Mouse (Mus musculus) forebrain, embryonic 14.5 days (tissue): Measurements from ENCODE around the gene Cit. TPM values are rescaled to one million over a fixed set of nuclear protein-coding genes. Genes with fewer than 3 reads are reported as not detected.

Source experiments
- ATAC-seq: fragments of 200-750 bp; cut with Nextera tagmentation; 2 replicates; pipeline ENCODE4 v1.8.0; 2017; ENCODE audit warnings: mild to moderate bottlenecking, moderate library complexity
- DNase-seq: peaks from one replicate; pipeline ENCODE4 v3.0.0-alpha.2; 2015; ENCODE audit warnings: low spot score
- H3K27ac ChIP-seq: fragments of 300-500 bp; sonication (generic); 2 replicates; pipeline ENCODE4 v1.5.1; 2014; ENCODE audit warnings: low read depth, mild to moderate bottlenecking, control low read depth, low read length, moderate library complexity
- H3K27me3 ChIP-seq: fragments of 300-500 bp; sonication (generic); replicated peaks from 2 replicates; pipeline ENCODE4 v1.6.1; 2014; ENCODE audit warnings: low read length, control low read depth, mixed read lengths; ENCODE audit not compliant: control insufficient read depth, insufficient read depth
- H3K36me3 ChIP-seq: fragments of 300-500 bp; sonication (generic); 2 replicates; pipeline ENCODE4 v1.6.1; 2014; ENCODE audit warnings: low read length, control low read depth; ENCODE audit not compliant: control insufficient read depth, insufficient read depth
- H3K4me1 ChIP-seq: fragments of 300-500 bp; sonication (generic); 2 replicates; pipeline ENCODE4 v1.6.1; 2014; ENCODE audit warnings: antibody characterized with exemption, low read length, control low read depth; ENCODE audit not compliant: control insufficient read depth, insufficient read depth
- H3K4me2 ChIP-seq: fragments of 300-500 bp; sonication (generic); 2 replicates; pipeline ENCODE4 v1.6.1; 2014; ENCODE audit warnings: mild to moderate bottlenecking, control low read depth, low read length
- H3K4me3 ChIP-seq: fragments of 300-500 bp; sonication (generic); 2 replicates; pipeline ENCODE4 v1.5.1; 2014; ENCODE audit warnings: low read depth, low read length, control low read depth
- H3K9ac ChIP-seq: fragments of 300-500 bp; sonication (generic); 2 replicates; pipeline ENCODE4 v1.6.1; 2014; ENCODE audit warnings: mild to moderate bottlenecking, low read length, control low read depth, moderate library complexity
- H3K9me3 ChIP-seq: fragments of 300-500 bp; sonication (generic); replicated peaks from 2 replicates; pipeline ENCODE4 v1.6.1; 2016; ENCODE audit warnings: low read length, control low read depth, mixed read lengths; ENCODE audit not compliant: control insufficient read depth
- WGBS: fragments of 180-500 bp; shearing (Covaris S2); extraction: QIAGEN DNeasy Blood & Tissue Kit; methylation state at CpG from one replicate; pipeline ENCODE4 v1.1.7; 2014; 5-methylcytosine and 5-hydroxymethylcytosine counted together
- polyA plus RNA-seq: library from polyadenylated mRNA; unstranded; fragments of >200 nt; fragmentation: Nextera tagmentation; extraction: Ambion mirVana; gene quantifications from 2 replicates; pipeline ENCODE4 v1.2.1, GENCODE M21; 2014

Cit gene
- polyA plus RNA-seq, 1 experiment from 2014 or later, result 9.1 TPM

- H3K9ac ChIP-seq, result no peak overlapping the region
- H3K4me2 ChIP-seq, result no peak overlapping the region
- H3K4me1 ChIP-seq, result no peaks in the 10 kb centered on the region
- DNase-seq (no peak), ATAC-seq (no peak)
- H3K9me3 ChIP-seq, result no peaks in the 10 kb centered on the region
- H3K4me3 ChIP-seq, result no peak overlapping the region
- H3K27ac ChIP-seq, result no peak overlapping the region
- no peaks in the 10 kb centered on the region for H3K27me3 ChIP-seq
- 96% methylated on average over 14 of the region's 14 CpGs for WGBS
- H3K36me3 ChIP-seq, result peaks cover 61% of the 10 kb centered on the region
Measured at GRCm38 (mm10) chr5:115954549-115954948, 109.5 kb downstream of the Cit start.

GRCm38 (mm10) chr5:115955131-115955530, 110.1 kb downstream of the Cit start:
- 82% methylated on average over 14 of the region's 14 CpGs for WGBS
- no peak for DNase-seq
- H3K36me3 ChIP-seq, result peaks cover 61% of the 10 kb centered on the region

GRCm38 (mm10) chr5:115956048-115956447, 111.0 kb downstream of the Cit start:
- 97% methylated on average over 14 of the region's 14 CpGs for WGBS
- Histone ChIP-seq H3K27me3 (no peaks in the 10 kb centered on the region), H3K4me1 (no peaks in the 10 kb centered on the region), H3K4me2 (no peak overlapping the region), H3K9me3 (no peaks in the 10 kb centered on the region), H3K4me3 (no peak overlapping the region), H3K9ac (no peak overlapping the region), H3K27ac (no peak overlapping the region), H3K36me3 (peaks cover 59% of the 10 kb centered on the region)
- ATAC-seq, result no peak
- DNase-seq, result no peak

More at GRCm38 (mm10) chr5:115955131-115955530, 110.1 kb downstream of the Cit start:
- ATAC-seq, result no peak
- no peak overlapping the region for H3K27ac ChIP-seq
- no peaks in the 10 kb centered on the region for H3K4me1 ChIP-seq
- H3K9me3 ChIP-seq, result no peaks in the 10 kb centered on the region
- no peak overlapping the region for H3K9ac ChIP-seq
- no peak overlapping the region for H3K4me2 ChIP-seq
- no peak overlapping the region for H3K4me3 ChIP-seq
- H3K27me3 ChIP-seq, result no peaks in the 10 kb centered on the region

- no peak overlapping the region for H3K27ac ChIP-seq
- no peak for ATAC-seq
- H3K36me3 ChIP-seq, result peaks cover 58% of the 10 kb centered on the region
- H3K4me3 ChIP-seq, result no peak overlapping the region
- 98% methylated on average over 6 of the region's 6 CpGs for WGBS
- no peak for DNase-seq
- H3K4me1 ChIP-seq, result no peaks in the 10 kb centered on the region
- no peaks in the 10 kb centered on the region for H3K27me3 ChIP-seq
- no peak overlapping the region for H3K4me2 ChIP-seq
- H3K9ac ChIP-seq, result no peak overlapping the region
- H3K9me3 ChIP-seq, result no peaks in the 10 kb centered on the region
Measured at GRCm38 (mm10) chr5:115957177-115957576, 112.1 kb downstream of the Cit start.

- no peak overlapping the region for H3K9ac ChIP-seq
- peaks cover 48% of the 10 kb centered on the region for H3K36me3 ChIP-seq
- WGBS, result 87% methylated on average over 1 of the region's 1 CpGs
- H3K27ac ChIP-seq, result no peak overlapping the region
- H3K27me3 ChIP-seq, result no peaks in the 10 kb centered on the region
- no peaks in the 10 kb centered on the region for H3K4me1 ChIP-seq
- ATAC-seq (no peak), DNase-seq (no peak)
- H3K4me2 ChIP-seq, result no peak overlapping the region
- no peaks in the 10 kb centered on the region for H3K9me3 ChIP-seq
- no peak overlapping the region for H3K4me3 ChIP-seq
Measured at GRCm38 (mm10) chr5:115958344-115958743, 113.3 kb downstream of the Cit start.

GRCm38 (mm10) chr5:115958814-115959213, 113.7 kb downstream of the Cit start:
- H3K27ac ChIP-seq, result no peak overlapping the region
- ATAC-seq, result no peak
- H3K36me3 ChIP-seq, result peaks cover 44% of the 10 kb centered on the region
- 93% methylated on average over 11 of the region's 11 CpGs for WGBS
- no peaks in the 10 kb centered on the region for H3K9me3 ChIP-seq
- no peak overlapping the region for H3K9ac ChIP-seq
- no peak for DNase-seq
- no peaks in the 10 kb centered on the region for H3K27me3 ChIP-seq
- no peak overlapping the region for H3K4me2 ChIP-seq
- no peak overlapping the region for H3K4me3 ChIP-seq
- no peaks in the 10 kb centered on the region for H3K4me1 ChIP-seq

GRCm38 (mm10) chr5:115961809-115962208, 116.7 kb downstream of the Cit start:
- Histone ChIP-seq H3K9ac (no peak overlapping the region), H3K36me3 (peaks cover 20% of the 10 kb centered on the region), H3K4me3 (no peak overlapping the region), H3K4me1 (no peaks in the 10 kb centered on the region), H3K27ac (no peak overlapping the region), H3K27me3 (no peaks in the 10 kb centered on the region), H3K9me3 (no peaks in the 10 kb centered on the region), H3K4me2 (no peak overlapping the region)
- 92% methylated on average over 9 of the region's 9 CpGs for WGBS
- ATAC-seq, result no peak
- DNase-seq, result no peak

- Histone ChIP-seq H3K4me1 (no peaks in the 10 kb centered on the region), H3K9ac (no peak overlapping the region), H3K36me3 (peaks cover 45% of the 10 kb centered on the region), H3K4me2 (no peak overlapping the region), H3K27me3 (no peaks in the 10 kb centered on the region), H3K27ac (no peak overlapping the region), H3K4me3 (no peak overlapping the region), H3K9me3 (no peaks in the 10 kb centered on the region)
- 91% methylated on average over 15 of the region's 15 CpGs for WGBS
- DNase-seq, result no peak
- ATAC-seq, result no peak
Measured at GRCm38 (mm10) chr5:115971236-115971635, 126.2 kb downstream of the Cit start.

- no peaks in the 10 kb centered on the region for H3K9me3 ChIP-seq
- no peak overlapping the region for H3K9ac ChIP-seq
- H3K4me3 ChIP-seq, result no peak overlapping the region
- no peak overlapping the region for H3K27ac ChIP-seq
- DNase-seq (no peak), ATAC-seq (no peak)
- H3K4me2 ChIP-seq, result no peak overlapping the region
- 80% methylated on average over 10 of the region's 10 CpGs for WGBS
- H3K4me1 ChIP-seq, result no peaks in the 10 kb centered on the region
- peaks cover 39% of the 10 kb centered on the region for H3K36me3 ChIP-seq
- H3K27me3 ChIP-seq, result no peaks in the 10 kb centered on the region
Measured at GRCm38 (mm10) chr5:115975672-115976071, 130.6 kb downstream of the Cit start.
